ENCODE assay signal across 16 mouse cellular contexts in the genomic region with DNA sequence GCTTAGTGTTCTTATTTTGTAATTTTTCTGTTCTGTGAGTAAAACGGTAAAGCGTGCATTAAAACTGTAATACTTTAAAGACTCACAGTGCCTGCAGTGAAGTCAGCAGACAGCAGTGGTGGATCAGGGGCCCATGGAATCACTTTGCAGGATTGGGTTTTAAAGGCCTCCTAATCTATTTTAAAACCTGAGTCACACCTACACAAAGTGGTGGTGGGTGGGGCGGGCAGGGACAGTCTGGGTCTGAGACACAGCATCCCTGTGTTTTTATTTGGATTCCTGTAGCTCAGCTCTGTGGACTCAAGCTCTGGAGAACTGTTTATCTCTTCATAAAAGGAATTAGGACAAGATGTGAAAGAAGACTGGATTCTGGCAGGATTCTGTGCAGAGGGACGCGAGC.
"Had no signal": no experiment of that assay in that cellular context is flagged by ENCODE, and none has a peak within 500 bp of the region (broad histone marks: within the 10 kb centered on the region; RNA-seq: fewer than 3 reads in every experiment).

No protein-coding gene starts in this region.

- H3K4me2 ChIP-seq: neural tube, embryonic 13.5 days; neural tube, embryonic 15.5 days; stomach, embryonic 15.5 days had no signal

- H3K27me3 ChIP-seq: neural tube, embryonic 13.5 days; neural tube, embryonic 15.5 days; stomach, embryonic 15.5 days had no signal

- H3K4me3 ChIP-seq: neural tube, embryonic 13.5 days; neural tube, embryonic 15.5 days; stomach, embryonic 15.5 days had no signal

- H3K4me1 ChIP-seq: neural tube, embryonic 13.5 days; neural tube, embryonic 15.5 days; stomach, embryonic 15.5 days had no signal

- H3K9me3 ChIP-seq: neural tube, embryonic 13.5 days; neural tube, embryonic 15.5 days; stomach, embryonic 15.5 days had no signal

- H3K9ac ChIP-seq: neural tube, embryonic 13.5 days; neural tube, embryonic 15.5 days; stomach, embryonic 15.5 days had no signal

- H3K36me3 ChIP-seq: neural tube, embryonic 13.5 days; neural tube, embryonic 15.5 days; stomach, embryonic 15.5 days had no signal

- DNase-seq: retina, postnatal 1 day; right cerebral cortex, adult 18-20 months; right cerebral cortex, postnatal 14 days; right cerebral cortex, postnatal 25 days; right cerebral cortex, postnatal 4 days; spleen, adult 18-20 months; thymus, adult 18-20 months; thymus, adult 2 months; thymus, postnatal 14 days; thymus, postnatal 25 days; thymus, postnatal 36 days; thymus, postnatal 4 days had no signal

- H3K27ac ChIP-seq: neural tube, embryonic 13.5 days; neural tube, embryonic 15.5 days; stomach, embryonic 15.5 days; stomach, postnatal 0 days had no signal
